Mouse (Mus musculus): ENCODE data around the gene Tprn. TPM values are rescaled to one million over a fixed set of nuclear protein-coding genes. Genes with fewer than 3 reads are reported as not detected.

The Tprn gene
- polyA plus RNA-seq, 1 experiment from 2014 or later, result 9.6 TPM

DNA sequence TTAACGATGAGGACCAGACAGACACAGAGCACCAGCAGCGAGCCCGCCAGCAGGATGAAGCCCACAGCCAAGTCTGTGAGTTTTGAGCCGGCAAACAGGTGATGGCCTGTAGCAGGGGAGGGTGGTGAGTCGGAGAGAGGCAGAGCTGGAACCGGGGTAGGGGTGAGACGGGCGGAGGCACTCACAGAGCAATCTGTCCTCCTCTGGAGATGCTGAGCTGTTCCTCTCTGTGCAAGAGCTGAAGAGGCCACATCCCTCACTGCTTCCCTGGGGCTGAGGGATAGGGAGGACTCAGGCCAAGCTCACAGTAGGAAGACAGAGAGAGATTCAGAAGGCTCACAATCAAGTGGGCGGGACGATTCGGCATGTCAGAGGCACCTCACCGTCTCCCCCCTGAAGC lies 31.4 kb upstream of the Tprn start:
- no peak overlapping the region for H3K27ac ChIP-seq (ENCODE audit: low read depth, low read length)
- no peaks in the 10 kb centered on the region for H3K9me3 ChIP-seq (ENCODE audit: control insufficient read depth, low read length)
- no peaks in the 10 kb centered on the region for H3K36me3 ChIP-seq (ENCODE audit: control insufficient read depth, insufficient read depth, low read length)
- no peak for ATAC-seq (replicated peaks; ENCODE audit: low FRiP score)
- peaks cover 16% of the 10 kb centered on the region for H3K4me1 ChIP-seq (replicated peaks; ENCODE audit: control insufficient read depth, insufficient read depth, low read length)
- DNase-seq (ENCODE audit: low spot score), result no peak
- H3K9ac ChIP-seq (ENCODE audit: low read depth, low read length), result no peak overlapping the region
- 67% methylated on average over 12 of the region's 12 CpGs for WGBS
- H3K27me3 ChIP-seq (replicated peaks; ENCODE audit: control insufficient read depth, insufficient read depth, low read length), result no peaks in the 10 kb centered on the region; the same call in 1 of the 2 replicates
- no peak overlapping the region for H3K4me2 ChIP-seq
- H3K4me3 ChIP-seq (ENCODE audit: low read depth, low read length), result no peak overlapping the region

GRCm38 (mm10) chr2:25233421-25233820 lies 29.0 kb upstream of the Tprn start:
- Histone ChIP-seq H3K27me3 (replicated peaks; ENCODE audit: control insufficient read depth, insufficient read depth, low read length) (no peaks in the 10 kb centered on the region; the same call in 1 of the 2 replicates), H3K9me3 (ENCODE audit: control insufficient read depth, low read length) (no peaks in the 10 kb centered on the region), H3K4me2 (no peak overlapping the region), H3K4me3 (ENCODE audit: low read depth, low read length) (no peak overlapping the region), H3K27ac (ENCODE audit: low read depth, low read length) (no peak overlapping the region), H3K4me1 (replicated peaks; ENCODE audit: control insufficient read depth, insufficient read depth, low read length) (peaks cover 24% of the 10 kb centered on the region), H3K9ac (ENCODE audit: low read depth, low read length) (no peak overlapping the region), H3K36me3 (ENCODE audit: control insufficient read depth, insufficient read depth, low read length) (no peaks in the 10 kb centered on the region)
- no peak for DNase-seq (ENCODE audit: low spot score)
- no peak for ATAC-seq (replicated peaks; ENCODE audit: low FRiP score)
- WGBS, result 31% methylated on average over 4 of the region's 4 CpGs

- no peak within 1 kb of the TSS for H3K4me2 ChIP-seq
- H3K27me3 ChIP-seq (replicated peaks; ENCODE audit: control insufficient read depth, insufficient read depth, low read length), result no peaks in the 10 kb centered on the region; the same call in 1 of the 2 replicates
- H3K4me1 ChIP-seq (replicated peaks; ENCODE audit: control insufficient read depth, insufficient read depth, low read length), result peaks cover 24% of the 10 kb centered on the region
- no peaks in the 10 kb centered on the region for H3K36me3 ChIP-seq (ENCODE audit: control insufficient read depth, insufficient read depth, low read length)
- no peaks in the 10 kb centered on the region for H3K9me3 ChIP-seq (ENCODE audit: control insufficient read depth, low read length)
- ATAC-seq (replicated peaks; ENCODE audit: low FRiP score) (no peak), DNase-seq (ENCODE audit: low spot score) (no peak)
- H3K27ac ChIP-seq (ENCODE audit: low read depth, low read length), result no peak within 1 kb of the TSS
- WGBS, result 71% methylated on average over 3 of the region's 3 CpGs
- no peak within 1 kb of the TSS for H3K4me3 ChIP-seq (ENCODE audit: low read depth, low read length)
- H3K9ac ChIP-seq (ENCODE audit: low read depth, low read length), result no peak within 1 kb of the TSS
These were observed 28.4 kb upstream of the Tprn start, which contains the start of gene Slc34a3 for GRCm38 (mm10) chr2:25234050-25234449. TSS of gene Slc34a3 (minus strand) at chr2:25234364.

DNA sequence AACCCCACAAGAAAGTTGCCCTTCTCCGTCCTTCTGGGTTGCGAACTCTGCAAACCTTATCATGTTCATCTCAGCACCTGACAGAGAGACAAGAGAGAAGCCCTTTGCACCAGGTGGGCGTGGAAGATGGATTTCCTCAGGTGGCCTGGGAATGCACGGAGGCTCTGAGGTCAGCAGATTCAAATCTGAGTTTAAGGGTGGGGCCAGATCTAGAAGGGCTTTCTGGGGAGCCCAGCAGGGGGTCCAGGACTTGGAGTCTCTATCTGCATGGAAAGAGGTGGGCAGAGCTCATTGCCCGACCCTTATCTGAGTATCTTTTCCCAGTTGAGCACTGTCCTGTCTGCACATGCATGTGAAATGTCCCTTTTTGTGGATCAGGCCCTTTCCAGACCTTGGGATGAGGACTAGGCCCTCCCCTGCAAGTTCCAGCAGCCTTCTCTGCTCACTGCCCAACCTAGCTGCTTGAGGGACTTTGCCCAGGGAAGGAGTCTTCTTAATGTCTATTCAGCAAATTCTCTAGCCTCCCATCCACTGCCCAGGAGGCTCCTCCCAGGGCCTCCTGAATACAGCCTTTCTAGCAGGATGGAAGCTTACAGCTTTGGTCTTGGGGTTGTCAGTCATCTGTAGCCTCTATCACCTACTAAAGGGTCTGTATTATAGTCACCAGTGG lies 27.7 kb upstream of the Tprn start:
- no peaks in the 10 kb centered on the region for H3K9me3 ChIP-seq (ENCODE audit: control insufficient read depth, low read length)
- no peak for ATAC-seq (replicated peaks; ENCODE audit: low FRiP score)
- H3K4me3 ChIP-seq (ENCODE audit: low read depth, low read length), result no peak overlapping the region
- H3K27ac ChIP-seq (ENCODE audit: low read depth, low read length), result no peak overlapping the region
- H3K4me1 ChIP-seq (replicated peaks; ENCODE audit: control insufficient read depth, insufficient read depth, low read length), result peaks cover 24% of the 10 kb centered on the region
- DNase-seq (ENCODE audit: low spot score), result no peak
- no peak overlapping the region for H3K4me2 ChIP-seq
- no peaks in the 10 kb centered on the region; the same call in 1 of the 2 replicates for H3K27me3 ChIP-seq (replicated peaks; ENCODE audit: control insufficient read depth, insufficient read depth, low read length)
- 56% methylated on average over 5 of the region's 5 CpGs for WGBS
- H3K36me3 ChIP-seq (ENCODE audit: control insufficient read depth, insufficient read depth, low read length), result no peaks in the 10 kb centered on the region
- no peak overlapping the region for H3K9ac ChIP-seq (ENCODE audit: low read depth, low read length)

DNA sequence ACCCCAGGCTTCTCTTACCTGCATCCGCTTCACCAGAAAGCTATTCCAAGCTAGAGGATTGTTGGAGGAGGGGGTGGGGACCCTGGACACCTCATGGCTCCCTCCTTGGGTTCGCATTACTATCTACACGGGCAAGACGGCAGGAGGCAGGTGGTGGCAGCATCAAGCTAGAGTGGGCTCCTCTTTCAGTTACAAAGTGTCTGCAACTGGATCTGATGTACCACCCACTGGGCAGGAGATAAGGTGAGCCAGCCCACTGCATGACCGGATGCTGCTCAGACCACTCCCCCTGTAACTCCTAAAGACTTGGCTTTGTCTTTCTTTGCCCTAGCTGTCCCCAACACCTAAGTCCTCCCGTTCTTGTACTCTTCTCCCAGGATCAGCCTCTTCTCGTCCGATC lies 25.8 kb upstream of the Tprn start, which contains the start of gene Rnf224:
Rnf224 (minus strand) TSS at position 174 of the 400 bp plus-strand sequence.
- Histone ChIP-seq H3K9ac (ENCODE audit: low read depth, low read length) (no peak within 1 kb of the TSS), H3K36me3 (ENCODE audit: control insufficient read depth, insufficient read depth, low read length) (no peaks in the 10 kb centered on the region), H3K27ac (ENCODE audit: low read depth, low read length) (no peak within 1 kb of the TSS), H3K27me3 (replicated peaks; ENCODE audit: control insufficient read depth, insufficient read depth, low read length) (peaks cover 4% of the 10 kb centered on the region; the same call in 1 of the 2 replicates), H3K4me2 (peak within 1 kb of the TSS; percentile 44), H3K9me3 (ENCODE audit: control insufficient read depth, low read length) (no peaks in the 10 kb centered on the region), H3K4me3 (ENCODE audit: low read depth, low read length) (0 out of 2 replicates have a peak within 1 kb of the TSS, but pooled peaks have one; percentile 8), H3K4me1 (replicated peaks; ENCODE audit: control insufficient read depth, insufficient read depth, low read length) (peaks cover 35% of the 10 kb centered on the region)
- 21% methylated on average over 8 of the region's 8 CpGs for WGBS
- DNase-seq (ENCODE audit: low spot score) (no peak), ATAC-seq (replicated peaks; ENCODE audit: low FRiP score) (no peak)

DNA sequence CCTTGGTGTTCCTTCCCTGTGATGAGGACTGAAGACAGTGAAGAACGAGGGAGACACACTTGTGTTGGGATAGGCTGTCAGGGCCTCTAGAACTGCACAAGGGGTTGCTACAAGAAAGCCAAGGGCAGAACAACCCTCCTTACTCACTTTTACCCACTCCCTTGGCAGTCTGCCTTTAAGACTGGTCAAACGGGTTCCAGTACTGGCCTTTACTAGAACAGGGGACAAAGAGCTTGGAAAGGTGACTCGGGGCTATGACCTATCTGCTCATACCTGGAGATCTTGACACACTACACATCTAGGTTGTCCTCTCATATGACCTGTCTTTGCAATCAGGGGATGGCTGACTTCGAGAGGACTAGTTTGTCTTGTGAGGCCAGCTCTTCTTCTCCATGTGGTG lies 24.9 kb upstream of the Tprn start:
- H3K4me1 ChIP-seq (replicated peaks; ENCODE audit: control insufficient read depth, insufficient read depth, low read length), result peaks cover 40% of the 10 kb centered on the region
- no peak overlapping the region for H3K9ac ChIP-seq (ENCODE audit: low read depth, low read length)
- no peaks in the 10 kb centered on the region for H3K9me3 ChIP-seq (ENCODE audit: control insufficient read depth, low read length)
- ATAC-seq (replicated peaks; ENCODE audit: low FRiP score) (no peak), DNase-seq (ENCODE audit: low spot score) (no peak)
- H3K4me2 ChIP-seq, result no peak overlapping the region
- no peak overlapping the region for H3K4me3 ChIP-seq (ENCODE audit: low read depth, low read length)
- H3K27ac ChIP-seq (ENCODE audit: low read depth, low read length), result no peak overlapping the region
- no peaks in the 10 kb centered on the region for H3K36me3 ChIP-seq (ENCODE audit: control insufficient read depth, insufficient read depth, low read length)
- peaks cover 13% of the 10 kb centered on the region; the same call in 1 of the 2 replicates for H3K27me3 ChIP-seq (replicated peaks; ENCODE audit: control insufficient read depth, insufficient read depth, low read length)
- WGBS, result 66% methylated on average over 4 of the region's 4 CpGs

- Histone ChIP-seq H3K4me2 (no peak overlapping the region), H3K9me3 (ENCODE audit: control insufficient read depth, low read length) (no peaks in the 10 kb centered on the region), H3K27ac (ENCODE audit: low read depth, low read length) (no peak overlapping the region), H3K4me3 (ENCODE audit: low read depth, low read length) (no peak overlapping the region), H3K27me3 (replicated peaks; ENCODE audit: control insufficient read depth, insufficient read depth, low read length) (peaks cover 18% of the 10 kb centered on the region), H3K36me3 (ENCODE audit: control insufficient read depth, insufficient read depth, low read length) (no peaks in the 10 kb centered on the region), H3K4me1 (replicated peaks; ENCODE audit: control insufficient read depth, insufficient read depth, low read length) (peaks cover 39% of the 10 kb centered on the region), H3K9ac (ENCODE audit: low read depth, low read length) (no peak overlapping the region)
- ATAC-seq (replicated peaks; ENCODE audit: low FRiP score) (no peak), DNase-seq (ENCODE audit: low spot score) (no peak)
These were observed 24.3 kb upstream of the Tprn start for GRCm38 (mm10) chr2:25238106-25238505.

DNA sequence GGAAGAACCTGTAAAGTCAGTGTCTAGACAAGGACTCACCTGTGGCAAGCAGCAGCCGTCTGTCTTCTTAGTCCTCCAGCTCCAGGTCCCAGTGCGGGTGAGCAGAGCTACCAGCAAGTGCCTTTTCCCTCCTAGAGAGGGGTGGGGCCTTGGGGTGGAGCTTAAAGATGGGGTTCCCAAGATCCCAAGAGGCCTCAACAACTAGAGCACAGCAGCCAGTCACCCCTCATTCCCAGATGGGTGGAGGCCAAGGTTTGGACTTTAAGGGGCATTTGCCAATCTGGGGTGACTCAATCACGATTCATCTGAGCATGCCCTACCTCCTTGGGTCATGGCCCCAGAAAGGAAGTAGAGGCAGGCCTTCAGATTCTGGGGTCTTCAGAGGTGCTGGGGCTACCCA lies 22.7 kb upstream of the Tprn start:
- ATAC-seq (replicated peaks; ENCODE audit: low FRiP score) (no peak), DNase-seq (ENCODE audit: low spot score) (no peak)
- Histone ChIP-seq H3K27ac (ENCODE audit: low read depth, low read length) (no peak overlapping the region), H3K9me3 (ENCODE audit: control insufficient read depth, low read length) (no peaks in the 10 kb centered on the region), H3K9ac (ENCODE audit: low read depth, low read length) (no peak overlapping the region), H3K4me2 (no peak overlapping the region), H3K4me1 (replicated peaks; ENCODE audit: control insufficient read depth, insufficient read depth, low read length) (peaks cover 28% of the 10 kb centered on the region), H3K4me3 (ENCODE audit: low read depth, low read length) (no peak overlapping the region), H3K36me3 (ENCODE audit: control insufficient read depth, insufficient read depth, low read length) (no peaks in the 10 kb centered on the region), H3K27me3 (replicated peaks; ENCODE audit: control insufficient read depth, insufficient read depth, low read length) (peaks cover 23% of the 10 kb centered on the region)
- WGBS, result 81% methylated on average over 3 of the region's 3 CpGs

DNA sequence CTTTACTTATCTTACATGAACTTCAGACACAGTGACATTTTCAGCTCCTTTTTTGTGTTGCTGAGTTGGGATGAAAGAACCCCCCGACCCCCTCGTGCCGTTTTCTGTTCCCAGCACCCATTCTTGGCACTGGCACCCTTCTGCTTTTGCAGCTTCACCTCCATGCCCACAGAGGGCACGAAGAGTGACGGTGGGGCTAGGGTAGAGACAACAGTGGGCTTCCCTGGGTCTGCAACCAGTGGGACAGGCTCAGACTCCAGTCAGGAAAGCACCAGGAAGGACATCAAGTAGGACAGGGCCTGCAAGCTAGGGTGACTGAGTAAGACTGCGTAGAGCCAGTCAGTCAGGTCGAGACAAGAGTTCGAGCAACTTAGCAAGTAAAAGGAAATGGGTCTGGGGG lies 22.1 kb upstream of the Tprn start:
- no peak for DNase-seq (ENCODE audit: low spot score)
- Histone ChIP-seq H3K4me3 (ENCODE audit: low read depth, low read length) (peak overlapping the region; percentile 49), H3K9me3 (ENCODE audit: control insufficient read depth, low read length) (no peaks in the 10 kb centered on the region), H3K36me3 (ENCODE audit: control insufficient read depth, insufficient read depth, low read length) (no peaks in the 10 kb centered on the region), H3K4me1 (replicated peaks; ENCODE audit: control insufficient read depth, insufficient read depth, low read length) (peaks cover 28% of the 10 kb centered on the region), H3K27me3 (replicated peaks; ENCODE audit: control insufficient read depth, insufficient read depth, low read length) (peaks cover 23% of the 10 kb centered on the region), H3K4me2 (peak overlapping the region; percentile 78), H3K9ac (ENCODE audit: low read depth, low read length) (peak overlapping the region; percentile 51), H3K27ac (ENCODE audit: low read depth, low read length) (peak overlapping the region; percentile 57)
- no peak for ATAC-seq (replicated peaks; ENCODE audit: low FRiP score)
- WGBS, result 56% methylated on average over 8 of the region's 8 CpGs
